Mouse (Mus musculus): ENCODE data around the gene Ube2o. TPM values are rescaled to one million over a fixed set of nuclear protein-coding genes. Genes with fewer than 3 reads are reported as not detected.
"Not testable (repeated sequence)": the region's sequence is repeated elsewhere in the genome, so short reads cannot be mapped to it uniquely, and the experiment has no call there.

Ube2o gene
- total RNA-seq, 2 experiments from 2014 or later, result 136 to 140 TPM

- intact Hi-C loops (cut with DNase I), result no loop called here
- no peak for DNase-seq (ENCODE audit: extremely low spot score in 1 of 2, low spot score in 2 of 2)
These were observed 36.4 kb upstream of the Ube2o start for GRCm38 (mm10) chr11:116617641-116618040.

- intact Hi-C loops (cut with DNase I), result no loop called here
- no peak for DNase-seq (ENCODE audit: extremely low spot score in 1 of 2, low spot score in 2 of 2)
These were observed 35.3 kb upstream of the Ube2o start for GRCm38 (mm10) chr11:116616438-116617118.

GRCm38 (mm10) chr11:116615735-116616437 is 34.6 kb upstream of the Ube2o start:
- intact Hi-C loops (cut with DNase I), result no loop called here
- peak in 1 of 2 experiments; percentile 72 for DNase-seq (ENCODE audit: extremely low spot score in 1 of 2, low spot score in 2 of 2)

- intact Hi-C loops (cut with DNase I), result no loop called here
These were observed 32.0 kb upstream of the Ube2o start for GRCm38 (mm10) chr11:116613234-116613633.

GRCm38 (mm10) chr11:116612554-116612953 is 31.3 kb upstream of the Ube2o start:
- intact Hi-C loops (cut with DNase I), result no loop called here
- DNase-seq (ENCODE audit: extremely low spot score in 1 of 2, low spot score in 2 of 2), result no peak

More at GRCm38 (mm10) chr11:116613234-116613633, 32.0 kb upstream of the Ube2o start:
- no peak for DNase-seq (ENCODE audit: extremely low spot score in 1 of 2, low spot score in 2 of 2)

GRCm38 (mm10) chr11:116611883-116612282 is 30.6 kb upstream of the Ube2o start:
- intact Hi-C loops (cut with DNase I), result no loop called here

GRCm38 (mm10) chr11:116611168-116611567 is 29.9 kb upstream of the Ube2o start:
- DNase-seq (ENCODE audit: extremely low spot score in 1 of 2, low spot score in 2 of 2), result not testable (repeated sequence)

More at GRCm38 (mm10) chr11:116611883-116612282, 30.6 kb upstream of the Ube2o start:
- no peak for DNase-seq (ENCODE audit: extremely low spot score in 1 of 2, low spot score in 2 of 2)

GRCm38 (mm10) chr11:116609965-116610630 is 28.9 kb upstream of the Ube2o start:
- peak in 1 of 2 experiments; percentile 22 for DNase-seq (ENCODE audit: extremely low spot score in 1 of 2, low spot score in 2 of 2)
- intact Hi-C loops (cut with DNase I), result no loop called here

More at GRCm38 (mm10) chr11:116611168-116611567, 29.9 kb upstream of the Ube2o start:
- intact Hi-C loops (cut with DNase I), result not testable (repeated sequence)

GRCm38 (mm10) chr11:116607717-116608116 is 26.5 kb upstream of the Ube2o start:
- intact Hi-C loops (cut with DNase I), result no loop called here
- no peak for DNase-seq (ENCODE audit: extremely low spot score in 1 of 2, low spot score in 2 of 2)

- intact Hi-C loops (cut with DNase I), result no loop called here
- peak in 1 of 2 experiments; percentile 23 for DNase-seq (ENCODE audit: extremely low spot score in 1 of 2, low spot score in 2 of 2)
These were observed 22.9 kb upstream of the Ube2o start for GRCm38 (mm10) chr11:116604097-116604496.

- peak in 1 of 2 experiments; percentile 31 for DNase-seq (ENCODE audit: extremely low spot score in 1 of 2, low spot score in 2 of 2)
- intact Hi-C loops (cut with DNase I), result no loop called here
These were observed 22.1 kb upstream of the Ube2o start for GRCm38 (mm10) chr11:116603339-116603738.

- intact Hi-C loops (cut with DNase I), result no loop called here
- peak in 1 of 2 experiments; percentile 19 for DNase-seq (ENCODE audit: extremely low spot score in 1 of 2, low spot score in 2 of 2)
These were observed 20.8 kb upstream of the Ube2o start for GRCm38 (mm10) chr11:116602043-116602442.

GRCm38 (mm10) chr11:116601166-116601565 is 19.9 kb upstream of the Ube2o start:
- no peak for DNase-seq (ENCODE audit: extremely low spot score in 1 of 2, low spot score in 2 of 2)
- intact Hi-C loops (cut with DNase I), result no loop called here

- intact Hi-C loops (cut with DNase I), result no loop called here
- DNase-seq (ENCODE audit: extremely low spot score in 1 of 2, low spot score in 2 of 2), result peak in 1 of 2 experiments; percentile 22
These were observed 18.0 kb upstream of the Ube2o start for GRCm38 (mm10) chr11:116599230-116599629.

GRCm38 (mm10) chr11:116598193-116598592 is 16.9 kb upstream of the Ube2o start:
- peak in 1 of 2 experiments; percentile 28 for DNase-seq (ENCODE audit: extremely low spot score in 1 of 2, low spot score in 2 of 2)
- intact Hi-C loops (cut with DNase I), result no loop called here

GRCm38 (mm10) chr11:116596766-116597165 is 15.5 kb upstream of the Ube2o start:
- intact Hi-C loops (cut with DNase I), result no loop called here
- no peak for DNase-seq (ENCODE audit: extremely low spot score in 1 of 2, low spot score in 2 of 2)

GRCm38 (mm10) chr11:116593345-116593744 is 12.1 kb upstream of the Ube2o start:
- no peak for DNase-seq (ENCODE audit: extremely low spot score in 1 of 2, low spot score in 2 of 2)
- intact Hi-C loops (cut with DNase I), result no loop called here

- intact Hi-C loops (cut with DNase I), result no loop called here
- DNase-seq (ENCODE audit: extremely low spot score in 1 of 2, low spot score in 2 of 2), result peak; percentile 92
These were observed 11.2 kb upstream of the Ube2o start for GRCm38 (mm10) chr11:116592428-116592827.

GRCm38 (mm10) chr11:116591621-116592020 is 10.4 kb upstream of the Ube2o start:
- DNase-seq (ENCODE audit: extremely low spot score in 1 of 2, low spot score in 2 of 2), result no peak
- intact Hi-C loops (cut with DNase I), result no loop called here
